Mouse (Mus musculus) stomach, postnatal 0 days (tissue): ENCODE results near the gene Fam227b.

ENCODE experiments used
- CTCF ChIP-seq: IDR thresholded peaks from 2 replicates; pipeline ENCODE4 v1.5.1; 2016; ENCODE audit warnings: antibody characterized with exemption, low read depth, mild to moderate bottlenecking, moderate library complexity
- EP300 ChIP-seq: optimal IDR thresholded peaks from 2 replicates; pipeline ENCODE3; 2016; ENCODE audit warnings: antibody characterized with exemption

- TF ChIP-seq CTCF, result no peak
- no peak for TF ChIP-seq EP300
Observed at GRCm38 (mm10) chr2:125938993-125939642, 212.7 kb downstream of the Fam227b start.
